Mouse (Mus musculus) limb, embryonic 15.5 days (tissue): Measurements from ENCODE around the gene Nxf1. TPM values are rescaled to one million over a fixed set of nuclear protein-coding genes. Genes with fewer than 3 reads are reported as not detected.
A peak's percentile ranks its signal among the peaks of the same experiment; 100 is the strongest.

Source experiments
- ATAC-seq: fragments of 200-750 bp; cut with Nextera tagmentation; 2 replicates; pipeline ENCODE4 v1.8.0; 2017; ENCODE audit warnings: low read depth, moderate TSS enrichment; ENCODE audit not compliant: insufficient number of reproducible peaks, low FRiP score, low TSS enrichment
- H3K27ac ChIP-seq: fragments of 300-500 bp; sonication (generic); 2 replicates; pipeline ENCODE4 v1.5.1; 2015; ENCODE audit warnings: moderate library complexity, mild to moderate bottlenecking, inconsistent platforms
- H3K27me3 ChIP-seq: fragments of 300-500 bp; sonication (generic); 2 replicates; pipeline ENCODE4 v1.6.1; 2015; ENCODE audit warnings: inconsistent platforms
- H3K36me3 ChIP-seq: fragments of 300-500 bp; sonication (generic); 2 replicates; pipeline ENCODE4 v1.6.1; 2015; ENCODE audit warnings: inconsistent platforms
- H3K4me1 ChIP-seq: fragments of 300-500 bp; sonication (generic); 2 replicates; pipeline ENCODE4 v1.6.1; 2015; ENCODE audit warnings: inconsistent platforms
- H3K4me2 ChIP-seq: fragments of 300-500 bp; sonication (generic); 2 replicates; pipeline ENCODE4 v1.6.1; 2015; ENCODE audit warnings: mild to moderate bottlenecking, inconsistent platforms
- H3K4me3 ChIP-seq: fragments of 300-500 bp; sonication (generic); 2 replicates; pipeline ENCODE4 v1.5.1; 2015; ENCODE audit warnings: mild to moderate bottlenecking, inconsistent platforms
- H3K9ac ChIP-seq: fragments of 300-500 bp; sonication (generic); 2 replicates; pipeline ENCODE4 v1.6.1; 2015; ENCODE audit warnings: inconsistent platforms
- H3K9me3 ChIP-seq: fragments of 300-500 bp; sonication (generic); 2 replicates; pipeline ENCODE4 v1.6.1; 2016; ENCODE audit warnings: inconsistent platforms
- WGBS: fragments of 180-500 bp; shearing (Covaris S2); methylation state at CpG from one replicate; pipeline ENCODE4 v1.1.7; 2015; 5-methylcytosine and 5-hydroxymethylcytosine counted together
- polyA plus RNA-seq: library from polyadenylated mRNA; unstranded; fragments of >200 nt; fragmentation: Nextera tagmentation; extraction: Ambion mirVana; gene quantifications from 2 replicates; pipeline ENCODE4 v1.2.1, GENCODE M21; 2015

The Nxf1 gene
- polyA plus RNA-seq, 1 experiment from 2014 or later = 171 TPM

DNA sequence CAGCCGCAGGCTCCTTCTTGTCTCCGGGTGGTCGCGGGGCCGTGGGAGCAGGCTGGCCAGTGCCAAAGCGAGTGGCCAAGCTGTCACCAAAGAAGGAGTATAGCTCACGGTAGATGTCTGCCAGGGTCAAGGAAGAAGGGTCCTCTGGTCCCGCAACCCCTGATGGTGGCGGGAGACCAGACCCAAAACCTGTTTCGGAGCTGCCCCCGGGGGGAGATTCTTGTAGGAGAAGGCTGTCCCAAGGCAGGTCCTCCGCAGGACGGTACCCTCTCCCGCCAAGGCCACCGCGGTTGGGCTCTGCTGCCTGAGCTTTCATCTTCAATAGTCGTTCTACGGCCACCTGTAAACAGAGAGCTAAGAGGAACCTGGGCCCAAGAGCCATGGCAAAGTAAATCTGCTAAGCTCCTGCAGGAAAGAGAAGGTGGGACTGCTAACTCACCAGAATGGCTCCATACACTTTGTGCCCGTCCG is 18.1 kb downstream of the Nxf1 start:
- H3K9me3 ChIP-seq = no peaks in the 10 kb centered on the region
- H3K27me3 ChIP-seq = no peaks in the 10 kb centered on the region
- WGBS = 3% methylated on average over 20 of the region's 20 CpGs
- H3K4me2 ChIP-seq = peak overlapping the region; percentile 88
- H3K36me3 ChIP-seq = peaks cover 36% of the 10 kb centered on the region
- peak overlapping the region; percentile 99 for H3K27ac ChIP-seq
- ATAC-seq = no peak; the same call in 1 of the 2 replicates
- peak overlapping the region; percentile 91 for H3K9ac ChIP-seq
- H3K4me3 ChIP-seq = peak overlapping the region; percentile 75
- peaks cover 28% of the 10 kb centered on the region for H3K4me1 ChIP-seq

DNA sequence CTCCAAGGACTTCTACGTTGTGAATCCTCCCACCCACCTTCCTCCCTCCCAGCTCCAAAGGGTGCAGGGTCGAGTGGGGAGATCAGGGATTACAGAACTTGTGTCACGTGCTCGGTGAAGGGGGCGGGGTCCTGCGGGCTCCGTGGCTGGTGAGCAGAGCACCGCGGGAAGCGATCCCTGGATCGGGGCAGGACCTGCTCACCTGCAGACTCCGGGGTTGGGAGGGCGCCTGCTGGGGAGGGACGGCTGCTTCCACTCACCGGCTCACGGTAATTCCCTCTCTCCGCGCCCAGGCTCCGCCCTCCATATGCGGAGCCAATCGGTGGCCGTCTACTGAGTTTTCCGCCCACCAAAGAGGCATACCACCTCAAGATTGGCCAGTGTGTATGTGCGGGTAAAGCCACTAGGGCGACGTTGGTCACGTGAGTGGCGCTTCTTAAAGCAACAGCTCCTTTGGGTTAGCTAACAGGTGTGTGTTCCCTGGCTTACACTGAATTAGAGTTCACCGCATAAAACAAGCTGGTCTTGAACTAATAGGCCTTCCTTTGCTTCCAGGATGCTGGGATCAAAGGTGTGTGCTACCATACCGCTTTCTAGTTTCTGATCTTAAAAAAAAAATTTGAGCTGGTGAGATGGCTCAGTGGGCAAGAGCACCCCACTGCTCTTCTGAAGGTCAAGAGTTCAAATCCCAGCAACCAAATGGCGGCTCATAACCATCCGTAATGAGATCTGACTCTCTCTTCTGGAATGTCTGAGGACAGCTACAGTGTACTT is 29.3 kb downstream of the Nxf1 start, which contains the start of gene Taf6l:
Gene Taf6l (minus strand): TSS at position 410 of the 774 bp plus-strand sequence.
- Histone ChIP-seq H3K36me3 (peaks cover 33% of the 10 kb centered on the region), H3K9me3 (no peaks in the 10 kb centered on the region), H3K27me3 (no peaks in the 10 kb centered on the region), H3K4me3 (peak within 1 kb of the TSS; percentile 87), H3K27ac (peak within 1 kb of the TSS; percentile 90), H3K4me2 (peak within 1 kb of the TSS; percentile 74), H3K4me1 (peaks cover 13% of the 10 kb centered on the region), H3K9ac (peak within 1 kb of the TSS; percentile 73)
- peak; percentile 97 for ATAC-seq
- WGBS = under 1% methylated on average over 32 of the region's 32 CpGs

DNA sequence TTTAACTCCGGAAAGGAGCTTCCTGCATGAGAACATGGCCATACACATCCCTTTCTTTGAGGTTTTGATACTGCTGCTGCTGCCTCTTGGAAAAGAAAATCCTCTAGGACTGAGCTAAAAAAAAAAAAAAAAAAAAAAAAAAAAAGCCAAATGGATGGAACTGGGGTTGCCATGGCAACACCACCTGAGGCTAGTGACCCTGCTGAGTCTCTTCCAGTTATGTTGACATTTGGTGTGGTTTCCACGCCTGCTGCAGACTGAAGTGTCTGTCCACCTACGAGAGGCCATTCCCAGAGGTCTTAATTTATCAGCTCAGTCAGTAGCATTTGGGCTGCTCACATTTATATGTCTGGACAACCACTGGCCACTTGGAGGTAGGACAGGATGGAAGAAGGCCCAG is 31.6 kb downstream of the Nxf1 start:
- 21% methylated on average over 3 of the region's 3 CpGs for WGBS
- no peak overlapping the region for H3K9ac ChIP-seq
- no peak overlapping the region for H3K4me2 ChIP-seq
- ATAC-seq = no peak
- H3K4me3 ChIP-seq = no peak overlapping the region
- peaks cover 24% of the 10 kb centered on the region for H3K36me3 ChIP-seq
- no peaks in the 10 kb centered on the region for H3K9me3 ChIP-seq
- no peak overlapping the region for H3K27ac ChIP-seq
- no peaks in the 10 kb centered on the region for H3K27me3 ChIP-seq
- H3K4me1 ChIP-seq = peaks cover 13% of the 10 kb centered on the region

DNA sequence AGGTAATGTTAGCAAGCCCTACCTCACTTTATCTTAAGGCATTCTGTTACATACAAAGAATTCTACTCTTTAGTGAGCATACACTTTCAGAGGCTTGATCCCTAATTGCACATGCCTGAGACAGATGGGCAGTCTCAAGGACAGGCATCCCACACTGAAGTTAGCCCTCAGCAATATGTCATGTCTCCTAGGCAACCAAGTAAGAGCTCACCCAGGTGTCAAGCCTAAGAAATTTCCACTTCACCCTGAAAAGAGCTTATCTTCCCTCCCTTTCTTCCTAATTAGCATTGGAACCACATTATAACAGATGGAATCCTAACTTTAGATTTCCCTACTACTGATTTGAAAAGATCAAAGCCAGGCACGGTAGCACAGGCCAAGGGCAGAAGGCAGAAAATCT is 32.3 kb downstream of the Nxf1 start:
- ATAC-seq = no peak
- Histone ChIP-seq H3K36me3 (peaks cover 24% of the 10 kb centered on the region), H3K27ac (no peak overlapping the region), H3K9ac (no peak overlapping the region), H3K27me3 (no peaks in the 10 kb centered on the region), H3K4me3 (no peak overlapping the region), H3K4me1 (peaks cover 13% of the 10 kb centered on the region), H3K4me2 (no peak overlapping the region), H3K9me3 (no peaks in the 10 kb centered on the region)
- 47% methylated on average over 1 of the region's 1 CpGs for WGBS

DNA sequence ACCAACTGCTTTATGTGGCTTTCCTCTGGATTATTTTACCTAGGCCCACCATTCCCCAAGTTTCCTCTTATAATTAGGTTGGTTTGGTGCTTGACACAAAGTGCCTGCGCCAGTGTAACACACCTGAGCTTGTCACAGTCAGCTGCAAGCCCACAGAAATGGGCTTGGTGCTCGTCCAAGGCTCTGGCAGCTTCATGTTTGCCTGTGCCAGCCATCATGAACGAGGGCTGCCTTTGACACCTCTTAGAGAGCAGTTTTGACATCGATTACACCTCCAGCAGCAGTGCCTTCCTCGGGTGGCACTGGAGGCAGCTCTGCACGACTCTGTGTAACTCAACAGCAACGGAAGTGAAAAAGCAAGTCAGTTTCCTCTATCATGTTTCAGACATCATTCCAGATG is 33.3 kb downstream of the Nxf1 start:
- 81% methylated on average over 7 of the region's 7 CpGs for WGBS
- ATAC-seq = no peak
- no peaks in the 10 kb centered on the region for H3K9me3 ChIP-seq
- no peak overlapping the region for H3K4me2 ChIP-seq
- no peak overlapping the region for H3K4me3 ChIP-seq
- H3K27ac ChIP-seq = no peak overlapping the region
- peaks cover 33% of the 10 kb centered on the region for H3K36me3 ChIP-seq
- H3K27me3 ChIP-seq = no peaks in the 10 kb centered on the region
- H3K4me1 ChIP-seq = peaks cover 9% of the 10 kb centered on the region
- no peak overlapping the region for H3K9ac ChIP-seq

DNA sequence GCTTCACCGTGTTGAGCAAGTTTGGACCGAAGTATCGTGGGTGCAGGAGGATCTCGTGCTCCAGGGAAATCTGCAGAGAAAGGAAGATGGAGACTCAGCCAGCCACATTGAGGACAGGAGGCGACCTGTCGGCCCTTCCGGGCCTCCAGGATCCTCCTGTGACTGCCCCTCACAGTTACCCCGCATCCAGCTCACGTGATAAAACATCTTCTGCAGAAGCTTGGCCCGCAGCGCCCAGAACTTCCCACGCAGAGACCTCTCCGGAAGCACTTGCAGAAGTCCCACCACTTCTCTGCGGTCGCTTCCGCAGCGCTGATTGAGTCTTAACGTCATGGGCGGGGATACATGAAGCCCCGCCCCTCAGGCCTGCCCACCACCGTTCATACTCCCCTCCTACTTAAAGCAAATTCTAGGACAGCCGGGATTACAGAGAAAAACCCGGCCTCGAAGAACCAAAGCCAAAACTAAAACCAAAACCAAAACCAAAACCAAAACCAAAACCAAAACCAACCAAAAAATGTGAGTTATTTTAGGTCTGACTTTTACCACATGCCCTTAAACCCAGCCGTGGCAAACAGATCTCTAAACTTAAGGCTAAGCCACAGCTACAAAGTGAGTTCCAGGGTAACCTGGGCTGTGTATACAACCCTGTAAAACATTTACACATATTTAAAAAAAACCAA is 41.5 kb downstream of the Nxf1 start, which contains the start of gene Polr2g:
Gene Polr2g (minus strand): TSS at position 314 of the 683 bp plus-strand sequence.
- Histone ChIP-seq H3K27ac (peak within 1 kb of the TSS; percentile 75), H3K9ac (peak within 1 kb of the TSS; percentile 64), H3K4me3 (peak within 1 kb of the TSS; percentile 58), H3K9me3 (no peaks in the 10 kb centered on the region), H3K36me3 (peaks cover 26% of the 10 kb centered on the region), H3K4me2 (peak within 1 kb of the TSS; percentile 67), H3K4me1 (peaks cover 20% of the 10 kb centered on the region), H3K27me3 (no peaks in the 10 kb centered on the region)
- ATAC-seq = peak; percentile 77
- WGBS = under 1% methylated on average over 25 of the region's 25 CpGs

DNA sequence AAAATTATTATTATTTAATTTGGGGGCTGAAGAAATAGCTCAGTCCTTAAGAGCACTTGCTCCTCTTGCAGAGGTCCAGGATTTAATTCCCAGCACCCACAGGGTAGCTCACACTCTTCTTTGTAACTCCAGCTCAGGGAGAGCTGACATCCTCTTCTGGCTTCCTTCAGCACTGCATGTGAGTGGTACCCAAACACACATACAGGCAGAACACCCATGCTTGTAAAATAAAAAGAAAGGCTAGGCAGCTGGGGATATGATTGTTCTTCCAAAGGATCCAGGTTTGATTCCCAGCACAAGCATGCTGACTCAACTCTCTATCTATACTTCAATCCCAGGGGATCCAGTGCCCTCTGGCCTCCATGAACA is 42.1 kb downstream of the Nxf1 start:
- Histone ChIP-seq H3K36me3 (peaks cover 21% of the 10 kb centered on the region), H3K4me3 (peak overlapping the region; percentile 58), H3K9ac (no peak overlapping the region), H3K4me2 (peak overlapping the region; percentile 67), H3K4me1 (peaks cover 20% of the 10 kb centered on the region), H3K9me3 (no peaks in the 10 kb centered on the region), H3K27ac (peak overlapping the region; percentile 75; the same call in 1 of the 2 replicates), H3K27me3 (no peaks in the 10 kb centered on the region)
- ATAC-seq = no peak

DNA sequence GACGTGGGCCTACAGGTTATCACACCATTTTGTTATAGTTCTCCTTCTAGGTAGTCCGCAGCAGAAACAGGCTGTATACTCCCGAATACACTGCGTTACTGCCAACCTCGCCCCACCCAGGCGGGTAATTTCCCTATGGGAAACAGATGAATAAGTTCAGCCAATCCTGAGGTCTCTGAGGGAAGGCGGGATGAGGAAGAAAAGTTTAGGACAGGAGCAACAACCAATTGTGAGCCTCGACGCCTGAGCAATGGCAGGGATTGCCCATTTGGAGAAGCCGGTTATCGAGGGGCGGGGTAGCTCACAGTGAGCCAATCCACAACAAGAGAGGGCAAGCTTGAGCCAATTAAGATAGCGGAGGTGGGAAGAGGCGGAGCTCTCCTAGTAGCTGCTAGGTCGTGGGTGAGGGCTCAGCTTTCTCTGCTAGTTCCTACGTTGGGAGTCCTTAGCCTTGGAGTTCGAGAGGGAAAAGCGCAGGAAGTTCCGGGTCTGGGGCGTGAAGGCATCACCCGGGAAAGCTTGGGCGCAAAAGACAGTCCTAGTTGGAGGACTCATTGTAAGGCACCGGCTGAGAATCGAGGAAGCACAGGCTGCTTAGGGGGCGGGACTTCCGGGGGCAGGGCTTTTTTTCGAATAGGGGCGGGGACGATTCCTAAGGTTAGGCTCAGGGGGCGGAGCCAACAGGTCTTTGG is 45.4 kb downstream of the Nxf1 start, which contains the start of gene Zbtb3:
Gene Zbtb3 (plus strand): TSS at position 426 of the 692 bp plus-strand sequence.
- ATAC-seq = peak; percentile 97
- no peaks in the 10 kb centered on the region for H3K9me3 ChIP-seq
- 0 out of 2 replicates have a peak within 1 kb of the TSS, but pooled peaks have one; percentile 11 for H3K9ac ChIP-seq
- peaks cover 29% of the 10 kb centered on the region for H3K36me3 ChIP-seq
- WGBS = under 1% methylated on average over 30 of the region's 30 CpGs
- peak within 1 kb of the TSS; percentile 59 for H3K4me2 ChIP-seq
- H3K27ac ChIP-seq = peak within 1 kb of the TSS; percentile 92
- peak within 1 kb of the TSS; percentile 68 for H3K4me3 ChIP-seq
- no peaks in the 10 kb centered on the region for H3K27me3 ChIP-seq
- peaks cover 14% of the 10 kb centered on the region for H3K4me1 ChIP-seq

DNA sequence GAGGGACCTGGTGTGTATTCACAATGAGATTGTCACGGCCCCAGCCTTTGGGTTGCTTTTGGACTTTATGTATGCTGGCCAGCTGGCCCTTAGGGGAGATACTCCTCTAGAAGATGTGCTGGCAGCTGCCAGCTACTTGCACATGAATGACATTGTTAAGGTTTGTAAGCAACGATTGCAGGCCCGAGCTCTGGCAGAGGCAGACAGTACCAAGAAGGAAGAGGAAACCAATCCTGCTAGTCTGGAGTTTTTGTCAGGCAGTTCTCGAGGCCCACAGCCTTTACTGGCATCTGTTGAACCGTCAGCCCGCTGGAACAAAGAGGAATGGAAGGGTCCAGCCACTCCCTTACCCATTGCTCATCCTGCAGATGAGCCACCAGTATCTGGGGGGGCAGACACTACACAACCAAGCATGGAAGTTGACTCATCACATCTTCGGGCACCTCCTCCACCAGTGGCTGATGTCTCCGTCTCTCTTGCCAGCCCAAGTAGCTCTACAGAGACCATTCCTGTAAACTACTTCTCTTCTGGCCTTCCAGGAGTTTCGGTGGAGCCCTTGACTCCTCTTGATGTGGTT is 46.4 kb downstream of the Nxf1 start:
- Histone ChIP-seq H3K36me3 (peaks cover 34% of the 10 kb centered on the region), H3K27me3 (no peaks in the 10 kb centered on the region), H3K4me2 (peak overlapping the region; percentile 59), H3K4me1 (peaks cover 8% of the 10 kb centered on the region; the same call in 1 of the 2 replicates), H3K4me3 (peak overlapping the region; percentile 68; the same call in 1 of the 2 replicates), H3K9me3 (no peaks in the 10 kb centered on the region), H3K27ac (peak overlapping the region; percentile 92; the same call in 1 of the 2 replicates), H3K9ac (no peak overlapping the region)
- WGBS = 90% methylated on average over 9 of the region's 9 CpGs
- no peak for ATAC-seq

DNA sequence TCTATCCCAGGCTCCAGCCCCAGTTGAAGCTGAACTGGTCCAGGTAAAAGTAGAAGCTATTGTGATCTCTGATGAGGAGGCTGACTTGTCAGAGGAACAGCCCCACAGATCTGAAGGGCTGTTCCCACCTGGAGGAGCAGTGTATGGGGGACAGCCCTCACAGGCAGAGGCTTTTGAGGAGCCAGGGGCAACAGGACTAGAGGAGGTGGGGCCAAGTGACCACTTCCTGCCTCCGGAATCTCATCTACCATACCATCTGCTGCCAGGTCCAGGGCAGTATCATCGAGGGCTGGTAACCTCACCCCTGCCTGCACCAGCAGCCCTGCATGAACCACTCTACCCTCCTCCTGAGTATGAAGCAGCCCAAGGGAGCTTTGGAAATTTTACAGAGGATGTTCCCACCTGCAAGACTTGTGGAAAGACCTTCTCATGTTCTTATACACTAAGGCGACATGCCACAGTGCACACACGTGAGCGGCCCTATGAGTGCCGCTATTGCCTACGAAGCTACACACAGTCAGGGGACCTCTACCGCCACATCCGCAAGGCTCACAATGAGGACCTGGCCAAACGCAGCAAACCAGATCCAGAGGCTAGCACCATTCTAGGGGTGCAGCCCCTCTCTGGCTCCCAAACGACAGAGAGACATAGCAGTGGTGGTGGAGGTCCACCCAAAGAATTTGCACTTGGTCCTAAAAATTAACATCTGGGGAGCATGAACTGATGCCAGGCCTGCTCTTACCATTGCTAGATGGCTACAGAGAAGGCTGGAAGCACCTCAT is 47.2 kb downstream of the Nxf1 start:
- H3K27me3 ChIP-seq = no peaks in the 10 kb centered on the region
- H3K4me3 ChIP-seq = no peak overlapping the region
- no peak overlapping the region for H3K4me2 ChIP-seq
- WGBS = 88% methylated on average over 11 of the region's 11 CpGs
- H3K9me3 ChIP-seq = no peaks in the 10 kb centered on the region
- ATAC-seq = no peak
- peaks cover 39% of the 10 kb centered on the region for H3K36me3 ChIP-seq
- H3K27ac ChIP-seq = no peak overlapping the region
- no peak overlapping the region for H3K9ac ChIP-seq
- H3K4me1 ChIP-seq = peaks cover 8% of the 10 kb centered on the region; the same call in 1 of the 2 replicates

DNA sequence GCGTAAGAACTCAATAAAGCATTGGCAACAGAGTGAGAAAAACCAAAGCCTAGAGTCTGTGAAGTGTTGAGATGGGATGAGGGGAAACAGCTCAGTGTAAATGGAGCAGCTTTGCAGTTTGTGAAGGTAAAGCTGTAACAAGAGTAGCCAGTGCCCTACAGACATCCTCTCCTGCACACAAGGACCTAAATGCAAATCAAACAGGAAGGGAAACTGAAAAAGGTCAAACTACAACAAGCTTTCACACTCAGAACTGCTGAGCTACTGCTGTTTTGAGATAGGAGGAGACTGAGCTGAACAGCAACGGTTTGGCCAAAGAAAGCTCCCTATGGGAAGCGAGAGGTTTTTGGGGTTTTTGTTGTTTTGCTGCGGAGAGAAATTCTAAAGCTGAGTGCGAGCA is 49.9 kb downstream of the Nxf1 start:
- Histone ChIP-seq H3K27ac (no peak overlapping the region), H3K4me2 (no peak overlapping the region), H3K9ac (no peak overlapping the region), H3K36me3 (peaks cover 60% of the 10 kb centered on the region), H3K9me3 (no peaks in the 10 kb centered on the region), H3K4me3 (no peak overlapping the region), H3K27me3 (no peaks in the 10 kb centered on the region), H3K4me1 (peaks cover 8% of the 10 kb centered on the region; the same call in 1 of the 2 replicates)
- no peak for ATAC-seq
- 91% methylated on average over 5 of the region's 5 CpGs for WGBS
